Mouse (Mus musculus) gastrocnemius, postnatal 14 days (tissue): ENCODE measurements at regions not wholly inside any gene's neighbourhood (a gene's known extent, or its start where the extent isn't known, plus 50 kb on each side); places are given as distances from the start of the nearest gene placed in this dataset.

Experiments
- DNase-seq: peaks from one replicate; pipeline ENCODE4 v3.0.0; 2021; ENCODE audit warnings: mixed read lengths
- intact Hi-C: fragments of 180-260 bp; cut with DNase I; formaldehyde crosslinking; loops from one replicate; pipeline ENCODE4 v1.15.1; 2025; ENCODE audit warnings: low total_unique reads

GRCm38 (mm10) chr2:45356021-45356420 is 238.8 kb upstream of the Zeb2 start:
- intact Hi-C loops, result no loop called here
- DNase-seq, result no peak

- intact Hi-C loops, result no loop called here
- DNase-seq, result no peak
Measured at GRCm38 (mm10) chr2:45351529-45352133, 234.4 kb upstream of the Zeb2 start.

GRCm38 (mm10) chr2:45346358-45346757 is 229.2 kb upstream of the Zeb2 start:
- no peak for DNase-seq
- intact Hi-C loops, result no loop called here

GRCm38 (mm10) chr2:45339866-45340265 is 222.7 kb upstream of the Zeb2 start:
- no peak for DNase-seq
- intact Hi-C loops, result no loop called here

- DNase-seq, result no peak
- intact Hi-C loops, result no loop called here
Measured at GRCm38 (mm10) chr2:45338809-45339208, 221.6 kb upstream of the Zeb2 start.

GRCm38 (mm10) chr2:45316945-45317565 is 199.9 kb upstream of the Zeb2 start:
- no peak for DNase-seq
- intact Hi-C loops, result no loop called here

GRCm38 (mm10) chr2:45287530-45288009 is 170.4 kb upstream of the Zeb2 start:
- DNase-seq, result no peak
- intact Hi-C loops, result no loop called here

GRCm38 (mm10) chr2:45283811-45284210 is 166.6 kb upstream of the Zeb2 start:
- DNase-seq, result no peak
- intact Hi-C loops, result no loop called here

GRCm38 (mm10) chr2:45279490-45279889 is 162.3 kb upstream of the Zeb2 start:
- no peak for DNase-seq
- intact Hi-C loops, result no loop called here

- DNase-seq, result no peak
- intact Hi-C loops, result no loop called here
Measured at GRCm38 (mm10) chr2:45277602-45278001, 160.4 kb upstream of the Zeb2 start.

- intact Hi-C loops, result no loop called here
Measured at GRCm38 (mm10) chr2:45276703-45277102, 159.5 kb upstream of the Zeb2 start.

GRCm38 (mm10) chr2:45270035-45270434 is 152.8 kb upstream of the Zeb2 start:
- intact Hi-C loops, result no loop called here
- no peak for DNase-seq

More at GRCm38 (mm10) chr2:45276703-45277102, 159.5 kb upstream of the Zeb2 start:
- no peak for DNase-seq

GRCm38 (mm10) chr2:45265819-45266218 is 148.6 kb upstream of the Zeb2 start:
- DNase-seq, result no peak
- intact Hi-C loops, result no loop called here

GRCm38 (mm10) chr2:45261949-45262348 is 144.8 kb upstream of the Zeb2 start:
- intact Hi-C loops, result no loop called here
- DNase-seq, result no peak

GRCm38 (mm10) chr2:45258897-45259296 is 141.7 kb upstream of the Zeb2 start:
- intact Hi-C loops, result no loop called here

GRCm38 (mm10) chr2:45256373-45256772 is 139.2 kb upstream of the Zeb2 start:
- DNase-seq, result no peak
- intact Hi-C loops, result no loop called here

More at GRCm38 (mm10) chr2:45258897-45259296, 141.7 kb upstream of the Zeb2 start:
- DNase-seq, result no peak

GRCm38 (mm10) chr2:45253936-45254335 is 136.7 kb upstream of the Zeb2 start:
- DNase-seq, result no peak

GRCm38 (mm10) chr2:45252321-45252720 is 135.1 kb upstream of the Zeb2 start:
- DNase-seq, result no peak
- intact Hi-C loops, result no loop called here

More at GRCm38 (mm10) chr2:45253936-45254335, 136.7 kb upstream of the Zeb2 start:
- intact Hi-C loops, result no loop called here

GRCm38 (mm10) chr2:45249658-45250057 is 132.5 kb upstream of the Zeb2 start:
- intact Hi-C loops, result no loop called here
- DNase-seq, result no peak

GRCm38 (mm10) chr2:45246061-45246945 is 129.1 kb upstream of the Zeb2 start:
- intact Hi-C loops, result no loop called here
- DNase-seq, result no peak
